ENCODE assay signal across 10 mouse cellular contexts in genomic region chr3:84595677-84596234, GRCm38 (mm10). TPM values are rescaled to one million over a fixed set of nuclear protein-coding genes. Genes with fewer than 3 reads are reported as not detected.
DNase-seq lines count a peak whose midpoint lies in the region; ATAC-seq and TF ChIP-seq lines count a peak whose summit lies in the region.
"Had no signal": no experiment of that assay in that cellular context is flagged by ENCODE, and none has a peak within 500 bp of the region (broad histone marks: within the 10 kb centered on the region; RNA-seq: fewer than 3 reads in every experiment).

No protein-coding gene starts in this region.

- peak overlapping the region; percentile 43 for H3K4me3 ChIP-seq in kidney, embryonic 15.5 days (replicated peaks)
- no peak overlapping the region; the same call in 1 of the 2 replicates for H3K4me3 ChIP-seq in embryonic facial prominence, embryonic 15.5 days (replicated peaks)
- no peak overlapping the region for H3K4me3 ChIP-seq in intestine, postnatal 0 days (ENCODE audit: low read depth, low read length)
- H3K4me3 ChIP-seq in neural tube, embryonic 12.5 days: no peak overlapping the region

- 44% methylated on average over 5 of the region's 5 CpGs for WGBS in kidney, embryonic 15.5 days
- 33% methylated on average over 5 of the region's 5 CpGs for WGBS in embryonic facial prominence, embryonic 15.5 days
- WGBS in intestine, postnatal 0 days: 35% methylated on average over 5 of the region's 5 CpGs
- 36% methylated on average over 5 of the region's 5 CpGs for WGBS in neural tube, embryonic 12.5 days

- peaks cover 4% of the 10 kb centered on the region; the same call in 1 of the 2 replicates for H3K4me1 ChIP-seq in kidney, embryonic 15.5 days
- H3K4me1 ChIP-seq in embryonic facial prominence, embryonic 15.5 days: peaks cover 5% of the 10 kb centered on the region; the same call in 1 of the 2 replicates
- H3K4me1 ChIP-seq in intestine, postnatal 0 days (replicated peaks; ENCODE audit: control insufficient read depth, insufficient read depth, low read length): no peaks in the 10 kb centered on the region
- H3K4me1 ChIP-seq in neural tube, embryonic 12.5 days: peaks cover 7% of the 10 kb centered on the region; the same call in 1 of the 2 replicates

- H3K9me3 ChIP-seq in kidney, embryonic 15.5 days (replicated peaks): no peaks in the 10 kb centered on the region
- no peaks in the 10 kb centered on the region for H3K9me3 ChIP-seq in embryonic facial prominence, embryonic 15.5 days (replicated peaks)
- no peaks in the 10 kb centered on the region for H3K9me3 ChIP-seq in intestine, postnatal 0 days (ENCODE audit: control insufficient read depth)
- H3K9me3 ChIP-seq in neural tube, embryonic 12.5 days: no peaks in the 10 kb centered on the region

- peak overlapping the region; percentile 64 for H3K4me2 ChIP-seq in kidney, embryonic 15.5 days
- H3K4me2 ChIP-seq in embryonic facial prominence, embryonic 15.5 days (replicated peaks): peak overlapping the region; percentile 41
- H3K4me2 ChIP-seq in intestine, postnatal 0 days (replicated peaks; ENCODE audit: low read depth): peak overlapping the region; percentile 64
- peak overlapping the region; percentile 50 for H3K4me2 ChIP-seq in neural tube, embryonic 12.5 days (replicated peaks)

- no peak for ATAC-seq in kidney, embryonic 15.5 days (replicated peaks; ENCODE audit: low FRiP score)
- no peak for ATAC-seq in embryonic facial prominence, embryonic 15.5 days (ENCODE audit: insufficient number of reproducible peaks, low FRiP score, low TSS enrichment, low read depth)
- ATAC-seq in intestine, postnatal 0 days: no peak
- no peak for ATAC-seq in neural tube, embryonic 12.5 days (ENCODE audit: low FRiP score, low read depth)

- H3K27ac ChIP-seq in kidney, embryonic 15.5 days: no peak overlapping the region
- 0 out of 2 replicates have a peak overlapping the region, but pooled peaks have one; percentile 6 for H3K27ac ChIP-seq in embryonic facial prominence, embryonic 15.5 days (replicated peaks)
- H3K27ac ChIP-seq in intestine, postnatal 0 days (ENCODE audit: low read depth, low read length): no peak overlapping the region
- H3K27ac ChIP-seq in neural tube, embryonic 12.5 days: no peak overlapping the region

- no peak for DNase-seq in kidney, adult 18-20 months
- DNase-seq in cerebellum, postnatal 4 days (ENCODE audit: low spot score in 2 of 2): no peak
- DNase-seq in adrenal gland, postnatal 14 days: no peak
- no peak for DNase-seq in frontal cortex, postnatal 36 days (ENCODE audit: low spot score in 2 of 2)
- DNase-seq: kidney, adult 8-10 months had no signal

- peaks cover 4% of the 10 kb centered on the region; the same call in 1 of the 2 replicates for H3K27me3 ChIP-seq in kidney, embryonic 15.5 days
- no peaks in the 10 kb centered on the region; the same call in 1 of the 2 replicates for H3K27me3 ChIP-seq in embryonic facial prominence, embryonic 15.5 days
- peaks cover 14% of the 10 kb centered on the region; the same call in 1 of the 2 replicates for H3K27me3 ChIP-seq in intestine, postnatal 0 days (replicated peaks; ENCODE audit: control insufficient read depth, insufficient read depth, low read length)
- 0 out of 2 replicates have a peak, but pooled peaks cover 3% of the 10 kb centered on the region for H3K27me3 ChIP-seq in neural tube, embryonic 12.5 days (replicated peaks)

- H3K36me3 ChIP-seq in kidney, embryonic 15.5 days: no peaks in the 10 kb centered on the region
- no peaks in the 10 kb centered on the region for H3K36me3 ChIP-seq in embryonic facial prominence, embryonic 15.5 days
- H3K36me3 ChIP-seq in intestine, postnatal 0 days (ENCODE audit: control insufficient read depth, insufficient read depth): no peaks in the 10 kb centered on the region
- H3K36me3 ChIP-seq in neural tube, embryonic 12.5 days: no peaks in the 10 kb centered on the region

- H3K9ac ChIP-seq in kidney, embryonic 15.5 days: no peak overlapping the region
- H3K9ac ChIP-seq in embryonic facial prominence, embryonic 15.5 days: no peak overlapping the region
- no peak overlapping the region for H3K9ac ChIP-seq in intestine, postnatal 0 days (ENCODE audit: low read depth, low read length)
- no peak overlapping the region for H3K9ac ChIP-seq in neural tube, embryonic 12.5 days

- no peak for TF ChIP-seq CTCF in intestine, postnatal 0 days (IDR thresholded peaks at IDR 0.05; ENCODE audit: low read depth)

RNA-seq across cellular contexts. Expression of gene Tigd4, which starts 2.4 kb away (rescaled TPM):
- 0.06 and 0.26 TPM in 2 replicates for polyA plus RNA-seq in kidney, embryonic 15.5 days (2015; fragmentation: Nextera tagmentation; extraction: Ambion mirVana)
- 1.4 and 1.5 TPM in 2 replicates for polyA plus RNA-seq in embryonic facial prominence, embryonic 15.5 days (2015; fragmentation: Nextera tagmentation; extraction: Ambion mirVana)
- 0.04 TPM in 1 of 2 replicates, not detected in the other for polyA plus RNA-seq in intestine, postnatal 0 days (2015; fragmentation: Nextera tagmentation; extraction: Ambion mirVana)
- 0.05 TPM in 2 replicates for polyA plus RNA-seq in neural tube, embryonic 12.5 days (2016; fragmentation: Nextera tagmentation; extraction: Ambion mirVana)
- total RNA-seq in adrenal gland, postnatal 14 days (2021): 0.11 TPM in 1 of 2 replicates, not detected in the other
- polyA plus RNA-seq: spleen, adult 2 months had no signal

RNA-seq across cellular contexts. Expression of gene Arfip1, which starts 13.3 kb away (rescaled TPM):
- 48.1 and 53.8 TPM in 2 replicates for polyA plus RNA-seq in kidney, embryonic 15.5 days (2015; fragmentation: Nextera tagmentation; extraction: Ambion mirVana)
- polyA plus RNA-seq in embryonic facial prominence, embryonic 15.5 days (2015; fragmentation: Nextera tagmentation; extraction: Ambion mirVana): 50.6 and 50.7 TPM in 2 replicates
- 42.6 and 46.5 TPM in 2 replicates for polyA plus RNA-seq in intestine, postnatal 0 days (2015; fragmentation: Nextera tagmentation; extraction: Ambion mirVana)
- 29.0 and 33.5 TPM in 2 replicates for polyA plus RNA-seq in neural tube, embryonic 12.5 days (2016; fragmentation: Nextera tagmentation; extraction: Ambion mirVana)
- 47.2 and 47.6 TPM in 2 replicates for total RNA-seq in adrenal gland, postnatal 14 days (2021)
